In the genomic region with DNA sequence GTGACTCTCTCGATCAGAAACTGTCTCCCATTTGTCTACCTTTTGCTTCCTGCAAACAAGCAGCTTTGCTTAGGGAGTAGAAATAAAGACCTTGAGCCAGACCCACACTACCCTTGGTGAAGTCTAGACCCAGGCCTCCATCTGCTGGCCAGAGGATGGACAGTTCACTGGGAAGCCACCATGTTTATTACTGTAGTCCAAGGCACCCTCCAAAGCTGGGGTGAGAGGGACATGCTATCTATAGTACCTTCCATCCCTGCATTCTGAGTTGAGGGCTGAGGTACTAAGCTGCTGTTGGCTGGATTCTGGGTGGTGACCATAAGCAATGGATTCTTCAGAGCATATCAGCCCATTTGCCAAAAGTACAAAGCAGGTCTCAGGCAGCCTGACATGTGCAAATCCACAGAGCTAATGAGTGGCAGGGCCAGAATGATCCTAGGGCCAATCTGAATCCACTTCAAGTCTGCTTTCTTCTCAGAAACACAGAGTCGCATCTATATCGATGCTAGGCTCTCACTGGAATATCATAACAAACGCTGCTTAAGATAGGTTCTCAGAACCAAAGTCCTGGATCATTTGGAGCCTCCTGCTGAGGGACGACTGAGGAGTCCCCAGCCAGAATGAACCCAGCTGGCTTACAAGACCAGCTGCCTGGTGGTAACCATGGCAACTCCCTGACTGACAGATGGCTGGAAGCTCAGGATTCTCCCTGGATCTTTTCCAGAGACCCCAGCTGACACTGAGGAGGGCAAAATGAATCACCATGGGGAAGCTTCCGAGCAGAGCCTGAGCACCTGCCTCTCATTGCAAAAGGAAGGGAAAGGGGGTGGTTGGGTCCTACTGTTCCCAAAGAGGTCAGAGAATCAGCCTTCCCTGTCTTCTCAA, we compare ENCODE assay signal across 8 mouse cellular contexts. TPM values are rescaled to one million over a fixed set of nuclear protein-coding genes. Genes with fewer than 3 reads are reported as not detected.
DNase-seq lines count a peak whose midpoint lies in the region; ATAC-seq and TF ChIP-seq lines count a peak whose summit lies in the region.

No protein-coding gene starts in this region.

- intact Hi-C loops in gastrocnemius, postnatal 14 days (cut with DNase I; ENCODE audit: low total_unique reads) = no loop called here

- H3K27ac ChIP-seq in forebrain, embryonic 16.5 days (ENCODE audit: low read length) = peak overlapping the region; percentile 81
- H3K27ac ChIP-seq in neural tube, embryonic 15.5 days (replicated peaks) = peak overlapping the region; percentile 23; the same call in 1 of the 2 replicates
- H3K27ac ChIP-seq in thymus, adult 2 months (ENCODE audit: control insufficient read depth, insufficient read depth, low read length) = no peak overlapping the region

- H3K27me3 ChIP-seq in forebrain, embryonic 16.5 days (replicated peaks; ENCODE audit: control insufficient read depth, insufficient read depth, low read length) = no peaks in the 10 kb centered on the region
- no peaks in the 10 kb centered on the region for H3K27me3 ChIP-seq in neural tube, embryonic 15.5 days (replicated peaks)
- H3K27me3 ChIP-seq in thymus, adult 2 months (ENCODE audit: control insufficient read depth, insufficient read depth, low read length) = no peaks in the 10 kb centered on the region; the same call in 1 of the 2 replicates

- TF ChIP-seq POLR2A in thymus, adult 2 months (IDR thresholded peaks at IDR 0.05; ENCODE audit: control insufficient read depth, extremely low read depth, insufficient read depth, low read length, poor library complexity) = no peak

- no peak overlapping the region for H3K9ac ChIP-seq in forebrain, embryonic 16.5 days (replicated peaks; ENCODE audit: low read depth, low read length)
- no peak overlapping the region for H3K9ac ChIP-seq in neural tube, embryonic 15.5 days (replicated peaks)

- WGBS in forebrain, embryonic 16.5 days = 10% methylated on average over 6 of the region's 6 CpGs
- WGBS in neural tube, embryonic 15.5 days = 14% methylated on average over 6 of the region's 6 CpGs
- WGBS in thymus, adult 2 months = 56% methylated on average over 6 of the region's 6 CpGs

- TF ChIP-seq CTCF in thymus, adult 2 months (IDR thresholded peaks at IDR 0.05; ENCODE audit: borderline replicate concordance, control insufficient read depth, extremely low read depth, insufficient read depth, low read length, poor library complexity) = no peak

- H3K36me3 ChIP-seq in forebrain, embryonic 16.5 days (ENCODE audit: control insufficient read depth, insufficient read depth) = no peaks in the 10 kb centered on the region
- H3K36me3 ChIP-seq in neural tube, embryonic 15.5 days = no peaks in the 10 kb centered on the region
- no peaks in the 10 kb centered on the region for H3K36me3 ChIP-seq in thymus, adult 2 months (ENCODE audit: control insufficient read depth, insufficient read depth, low read length)

- DNase-seq in gastrocnemius, postnatal 14 days = peak; percentile 18
- no peak for DNase-seq in gastrocnemius, postnatal 10 days
- peak; percentile 75 to 79 for DNase-seq in cerebellum, adult 18-20 months
- DNase-seq in layer of hippocampus, postnatal 14 days (ENCODE audit: low spot score in 2 of 2) = peak; percentile 78 to 86
- DNase-seq in thymus, adult 2 months = no peak
- DNase-seq in adrenal gland, adult 2 months = no peak

- peak; percentile 90 for ATAC-seq in forebrain, embryonic 16.5 days
- ATAC-seq in neural tube, embryonic 15.5 days (ENCODE audit: low FRiP score) = peak; percentile 74; the same call in 1 of the 2 replicates

- peaks cover 33% of the 10 kb centered on the region for H3K4me1 ChIP-seq in forebrain, embryonic 16.5 days (replicated peaks; ENCODE audit: control insufficient read depth, insufficient read depth, low read length)
- H3K4me1 ChIP-seq in neural tube, embryonic 15.5 days = peaks cover 27% of the 10 kb centered on the region
- no peaks in the 10 kb centered on the region for H3K4me1 ChIP-seq in thymus, adult 2 months (replicated peaks; ENCODE audit: control insufficient read depth, insufficient read depth, low read length)

- no peak overlapping the region for H3K4me3 ChIP-seq in forebrain, embryonic 16.5 days (replicated peaks; ENCODE audit: low read length)
- H3K4me3 ChIP-seq in neural tube, embryonic 15.5 days (replicated peaks) = no peak overlapping the region
- H3K4me3 ChIP-seq in thymus, adult 2 months (ENCODE audit: control insufficient read depth, insufficient read depth, low read length) = no peak overlapping the region

- H3K4me2 ChIP-seq in forebrain, embryonic 16.5 days (ENCODE audit: low read length) = no peak overlapping the region
- H3K4me2 ChIP-seq in neural tube, embryonic 15.5 days = no peak overlapping the region

- no peaks in the 10 kb centered on the region for H3K9me3 ChIP-seq in forebrain, embryonic 16.5 days (ENCODE audit: control insufficient read depth, low read length)
- no peaks in the 10 kb centered on the region for H3K9me3 ChIP-seq in neural tube, embryonic 15.5 days (replicated peaks)

RNA-seq across cellular contexts. Expression of a gene that starts 59.6 kb away (rescaled TPM):
- total RNA-seq in gastrocnemius, postnatal 14 days (2021) = 10 to 100 TPM; 23.4 to 35.1 TPM
- 10 to 100 TPM; 36.0 to 39.1 TPM for total RNA-seq in gastrocnemius, postnatal 10 days (2021)
- 0.07 and 0.33 TPM in 2 replicates for polyA plus RNA-seq in forebrain, embryonic 16.5 days (2015; fragmentation: Nextera tagmentation; extraction: Ambion mirVana)
- not detected for total RNA-seq in layer of hippocampus, postnatal 14 days (2021)
- 0.14 and 0.37 TPM in 2 replicates for polyA plus RNA-seq in neural tube, embryonic 15.5 days (2015; fragmentation: Nextera tagmentation; extraction: Ambion mirVana)
- 0.20 and 3.9 TPM in 2 replicates for polyA plus RNA-seq in thymus, adult 2 months (2012; rRNA removed)
- under 1 TPM; 0.17 to 0.29 TPM for total RNA-seq in adrenal gland, adult 2 months (2021)
- polyA plus RNA-seq in adrenal gland, adult 2 months (2012; rRNA removed) = 0.03 and 0.15 TPM in 2 replicates

Comparison
In these comparisons a context has a peak if more than half of its experiments do, and no peak if none do; other contexts are left out.
1. DNase-seq: peak in gastrocnemius, postnatal 14 days (single experiment), cerebellum, adult 18-20 months (2 of 2) and layer of hippocampus, postnatal 14 days (2 of 2); none in gastrocnemius, postnatal 10 days (single experiment), thymus, adult 2 months (single experiment) and adrenal gland, adult 2 months (single experiment).
2. RNA of a gene that starts 59.6 kb away (total RNA-seq): 36.0 to 39.1 TPM in gastrocnemius, postnatal 10 days and 23.4 to 35.1 TPM in gastrocnemius, postnatal 14 days; 0.17 to 0.29 TPM in adrenal gland, adult 2 months and not detected in layer of hippocampus, postnatal 14 days; every median in the first group is over 10 times any median in the second.